Mouse (Mus musculus) CH12.LX (cell line): Measurements from ENCODE around the gene Prr5l. TPM values are rescaled to one million over a fixed set of nuclear protein-coding genes. Genes with fewer than 3 reads are reported as not detected.

ENCODE experiments used
- DNase-seq: peaks from one replicate; pipeline ENCODE4 v3.0.0-alpha.2; 2013; ENCODE audit errors: extremely low read depth
- H3K27ac ChIP-seq: 2 replicates; pipeline ENCODE4 v1.5.1; 2012; ENCODE audit warnings: low read depth, mild to moderate bottlenecking, control low read depth, moderate library complexity; ENCODE audit not compliant: insufficient read depth
- H3K27me3 ChIP-seq: replicated peaks from 2 replicates; pipeline ENCODE3; 2012; ENCODE audit warnings: inconsistent platforms
- H3K36me3 ChIP-seq, 2 experiments: replicated peaks in 1 of 2; 2 replicates each; pipeline versions ENCODE3 to v1.6.1; 2012; ENCODE audit warnings: inconsistent platforms in 1 of 2, low read length in 1 of 2, mild to moderate bottlenecking in 1 of 2, mixed read lengths in 1 of 2, moderate library complexity in 1 of 2; ENCODE audit not compliant: control insufficient read depth in 1 of 2, insufficient read depth in 1 of 2
- H3K4me1 ChIP-seq, 2 experiments: 2 replicates each; pipeline ENCODE4 v1.6.1; 2012; ENCODE audit warnings: inconsistent platforms in 1 of 2, moderate library complexity in 1 of 2; ENCODE audit not compliant: insufficient read depth in 2 of 2, control insufficient read depth in 1 of 2
- H3K4me2 ChIP-seq: 2 replicates; pipeline ENCODE4 v1.6.1; 2012; ENCODE audit warnings: low read depth, mild to moderate bottlenecking, control low read depth; ENCODE audit not compliant: poor library complexity, insufficient read depth, severe bottlenecking
- H3K4me3 ChIP-seq, 3 experiments: fragments of 150-350 bp in 1 of 3; sonication (generic) in 1 of 3; replicated peaks in 1 of 3; 2 replicates each; pipeline versions ENCODE3 to v1.5.1; 2011 to 2012; ENCODE audit warnings: low read depth in 2 of 3, low read length in 2 of 3, mild to moderate bottlenecking in 2 of 3, moderate library complexity in 2 of 3, control low read depth in 1 of 3, improper control_type of control experiment in 1 of 3, inconsistent platforms in 1 of 3, mixed read lengths in 1 of 3; ENCODE audit not compliant: poor library complexity in 1 of 3
- H3K79me2 ChIP-seq: replicated peaks from 2 replicates; pipeline ENCODE4 v1.6.1; 2012; ENCODE audit warnings: mild to moderate bottlenecking, moderate library complexity; ENCODE audit not compliant: control insufficient read depth, poor library complexity, insufficient read depth, severe bottlenecking; ENCODE audit errors: extremely low read depth
- H3K9ac ChIP-seq: 2 replicates; pipeline ENCODE4 v1.6.1; 2012; ENCODE audit warnings: low read depth, mild to moderate bottlenecking, control low read depth, moderate library complexity; ENCODE audit not compliant: insufficient read depth
- H3K9me3 ChIP-seq: replicated peaks from 2 replicates; pipeline ENCODE3; 2012; ENCODE audit warnings: low read length, inconsistent platforms, mixed read lengths
- BHLHE40 ChIP-seq: IDR thresholded peaks from 2 replicates; pipeline ENCODE4 v1.6.1; 2011; ENCODE audit warnings: mild to moderate bottlenecking, low read depth, low read length, improper control_type of control experiment
- CHD2 ChIP-seq: IDR thresholded peaks from 2 replicates; pipeline ENCODE4 v1.6.1; 2011; ENCODE audit warnings: low read length, improper control_type of control experiment
- EP300 ChIP-seq: IDR thresholded peaks from 2 replicates; pipeline ENCODE4 v1.6.1; 2011; ENCODE audit warnings: low read length, improper control_type of control experiment
- ETS1 ChIP-seq: conservative IDR thresholded peaks from 2 replicates; pipeline ENCODE4 v1.6.1; 2012; ENCODE audit warnings: low read depth, mild to moderate bottlenecking, inconsistent platforms, low read length, improper control_type of control experiment, moderate library complexity
- IRF4 ChIP-seq: IDR thresholded peaks from 2 replicates; pipeline ENCODE4 v1.6.1; 2014; ENCODE audit warnings: low read depth, mild to moderate bottlenecking, inconsistent platforms, low read length, improper control_type of control experiment
- JUND ChIP-seq: conservative IDR thresholded peaks from 2 replicates; pipeline ENCODE4 v1.6.1; 2011; ENCODE audit warnings: low read depth, low read length, improper control_type of control experiment
- MAX ChIP-seq: IDR thresholded peaks from 2 replicates; pipeline ENCODE4 v1.6.1; 2011; ENCODE audit warnings: low read length, improper control_type of control experiment
- MEF2A ChIP-seq: IDR thresholded peaks from 2 replicates; pipeline ENCODE4 v1.6.1; 2014; ENCODE audit warnings: low read depth, mild to moderate bottlenecking, inconsistent platforms, low read length, improper control_type of control experiment, borderline replicate concordance
- NELFE ChIP-seq: IDR thresholded peaks from 2 replicates; pipeline ENCODE4 v1.6.1; 2011; ENCODE audit warnings: low read depth, low read length, improper control_type of control experiment
- NRF1 ChIP-seq: IDR thresholded peaks from 2 replicates; pipeline ENCODE4 v1.6.1; 2014; ENCODE audit warnings: low read depth, mild to moderate bottlenecking, inconsistent platforms, low read length, improper control_type of control experiment, moderate library complexity
- POLR2A ChIP-seq: IDR thresholded peaks from 2 replicates; pipeline ENCODE4 v1.6.1; 2011; ENCODE audit warnings: low read depth, mild to moderate bottlenecking, improper control_type of control experiment, low read length
- RCOR1 ChIP-seq: conservative IDR thresholded peaks from 2 replicates; pipeline ENCODE4 v1.6.1; 2012; ENCODE audit warnings: low read depth, mild to moderate bottlenecking, inconsistent platforms, low read length, improper control_type of control experiment
- SIN3A ChIP-seq: IDR thresholded peaks from 2 replicates; pipeline ENCODE4 v1.6.1; 2012; ENCODE audit warnings: low read length, improper control_type of control experiment, inconsistent platforms
- TBP ChIP-seq: conservative IDR thresholded peaks from 2 replicates; pipeline ENCODE4 v1.6.1; 2011; ENCODE audit warnings: low read depth, low read length, improper control_type of control experiment
- USF2 ChIP-seq: conservative IDR thresholded peaks from 2 replicates; pipeline ENCODE4 v1.6.1; 2011; ENCODE audit warnings: low read depth, low read length, improper control_type of control experiment
- ZNF384 ChIP-seq: IDR thresholded peaks from 2 replicates; pipeline ENCODE4 v1.6.1; 2012; ENCODE audit warnings: low read depth, low read length, improper control_type of control experiment, inconsistent platforms
- dilution Hi-C: fragments of 300-500 bp; cut with MboI; formaldehyde crosslinking; loops from 2 replicates; pipeline ENCODE4 v1.14.3; 2020; ENCODE audit warnings: low sequenced_read_pairs; ENCODE audit not compliant: extremely low pct_unique_long_range_greater_than_20kb, extremely low pct_ligation_motif_present
- in situ Hi-C: fragments of 300-500 bp; cut with MboI; formaldehyde crosslinking; loops from 3 replicates; pipeline ENCODE4 v1.14.3; 2019; ENCODE audit warnings: low sequenced_read_pairs, low pct_ligation_motif_present, low pct_unique_long_range_greater_than_20kb, mixed read lengths
- polyA plus RNA-seq: library from polyadenylated mRNA; unstranded; fragments of >175 nt; gene quantifications from 2 replicates; pipeline ENCODE4 v1.2.1, GENCODE M21; 2012; ENCODE audit warnings: low read depth; ENCODE audit not compliant: insufficient read length
- total RNA-seq, 2 experiments: library from RNA; depleted of rRNA; stranded (reverse); fragments of 300-350 nt in 1 of 2; fragments of >200 nt in 1 of 2; gene quantifications; 2 replicates each; pipeline ENCODE4 v1.2.3; 2012 to 2014

Gene Prr5l
- total and polyA plus RNA-seq, 3 experiments = 0.21 to 0.93 TPM; not detected in 1

GRCm38 (mm10) chr2:101781357-101781777 lies 101.5 kb downstream of the Prr5l start:
- H3K4me3 ChIP-seq = no peak overlapping the region
- peaks cover 5 to 20% of the 10 kb centered on the region in 2 experiments for H3K4me1 ChIP-seq
- H3K9ac ChIP-seq = no peak overlapping the region
- H3K27ac ChIP-seq = no peak overlapping the region
- no peak overlapping the region for H3K4me2 ChIP-seq
- no peak for TF ChIP-seq USF2
- no peak for TF ChIP-seq SIN3A
- TF ChIP-seq EP300 = peak; percentile 48; the same call in 1 of the 2 replicates
- TF ChIP-seq JUND = no peak
- peak; percentile 79 for TF ChIP-seq MEF2A
- TF ChIP-seq ETS1 = peak; percentile 42; the same call in 1 of the 2 replicates
- peak; percentile 50; the same call in 1 of the 2 replicates for TF ChIP-seq IRF4
- no peak for TF ChIP-seq MAX
- peak; percentile 43; the same call in 1 of the 2 replicates for TF ChIP-seq BHLHE40
- no peak for TF ChIP-seq TBP
- TF ChIP-seq ZNF384 = no peak
- TF ChIP-seq NRF1 = no peak
- in situ Hi-C loops (no loop called here), dilution Hi-C loops (no loop called here)
- H3K9me3 ChIP-seq = no peaks in the 10 kb centered on the region
- no peaks in the 10 kb centered on the region for H3K79me2 ChIP-seq
- no peaks in the 10 kb centered on the region for H3K27me3 ChIP-seq
- H3K36me3 ChIP-seq = no peaks in the 10 kb centered on the region
- DNase-seq = peak; percentile 49

DNA sequence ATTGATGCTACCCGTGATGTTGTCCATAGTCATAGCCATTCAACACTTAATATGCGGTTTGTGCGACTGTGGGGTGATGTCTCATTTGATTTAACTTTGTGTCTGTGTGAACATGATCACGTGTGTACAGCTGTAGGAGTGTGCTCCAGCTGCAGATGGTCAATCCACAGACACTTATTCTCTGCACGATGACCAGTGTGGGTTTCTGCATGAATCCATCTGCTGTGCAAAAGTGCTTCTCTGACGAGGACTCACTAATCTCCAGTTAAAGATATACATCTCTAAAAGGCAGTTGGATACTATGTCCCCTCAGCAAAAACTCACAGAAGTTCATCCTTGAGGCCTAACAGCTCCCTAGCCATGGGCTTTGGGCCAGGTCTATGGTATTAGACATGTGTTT lies 104.7 kb downstream of the Prr5l start:
- dilution Hi-C loops (no loop called here), in situ Hi-C loops (no loop called here)
- Histone ChIP-seq H3K9ac (no peak overlapping the region), H3K79me2 (no peaks in the 10 kb centered on the region), H3K4me3 (no peak overlapping the region), H3K4me1 (peaks cover 5 to 19% of the 10 kb centered on the region in 2 experiments), H3K36me3 (no peaks in the 10 kb centered on the region), H3K4me2 (no peak overlapping the region), H3K27me3 (no peaks in the 10 kb centered on the region), H3K9me3 (no peaks in the 10 kb centered on the region), H3K27ac (no peak overlapping the region)
- TF ChIP-seq NELFE (no peak), IRF4 (no peak), RCOR1 (no peak), POLR2A (no peak), CHD2 (no peak), MEF2A (no peak)
- no peak for DNase-seq
